Mouse (Mus musculus) left cerebral cortex, adult 11 months (tissue): ENCODE results near the gene Plod3.
"Not testable (repeated sequence)": the region's sequence is repeated elsewhere in the genome, so short reads cannot be mapped to it uniquely, and the experiment has no call there.

Source experiments
- DNase-seq: peaks from one replicate; pipeline ENCODE4 v3.0.0; 2022; ENCODE audit warnings: low spot score

Plod3 gene

DNA sequence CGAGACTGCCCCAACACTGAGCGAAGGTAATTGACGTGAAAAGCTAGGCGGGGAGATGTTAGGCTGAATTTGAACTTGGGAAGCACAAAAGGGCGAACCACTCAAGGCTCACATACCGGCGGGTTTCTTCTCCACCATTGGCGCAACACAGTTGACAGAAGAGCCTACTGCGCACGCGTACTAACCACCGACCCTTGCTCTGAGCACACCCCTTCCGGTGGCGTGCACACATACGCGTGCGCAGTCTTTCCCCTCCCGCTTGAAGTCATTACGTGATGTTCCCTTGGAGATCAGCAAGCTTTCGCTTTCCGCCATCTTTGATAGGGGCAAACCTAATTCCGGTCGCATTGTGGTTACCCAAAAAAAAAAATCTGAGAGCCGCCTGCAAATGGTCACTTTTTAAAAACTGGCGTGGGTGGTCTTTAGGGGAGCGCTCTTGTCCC is at the start of gene Plod3:
Gene Plod3, plus strand, starts transcription at position 325 of the 443 bp plus-strand sequence.
- peak; percentile 97 for DNase-seq

- DNase-seq: no peak
These were observed 49.2 kb upstream of the Plod3 start for GRCm38 (mm10) chr5:136937621-136938020.

DNA sequence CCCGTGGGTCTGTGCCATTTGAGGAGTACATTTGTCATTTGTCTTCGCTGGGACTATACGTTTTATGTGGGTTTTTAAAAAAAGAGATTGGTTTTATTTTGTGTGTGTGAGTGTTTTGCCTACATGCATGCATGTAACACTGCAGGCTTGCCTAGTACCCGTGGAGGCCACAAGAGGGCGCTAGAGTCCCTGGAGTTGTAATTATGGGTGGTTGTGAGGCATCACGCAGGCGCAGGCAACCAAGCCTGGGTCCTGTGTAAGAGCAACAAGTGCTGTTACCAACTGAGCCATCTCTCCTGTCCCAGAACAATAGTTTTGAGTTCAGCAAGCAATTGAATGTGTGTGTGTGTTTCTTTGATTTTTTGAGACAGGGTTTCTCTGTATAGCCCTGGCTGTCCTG is 47.5 kb upstream of the Plod3 start:
- DNase-seq: no peak

DNA sequence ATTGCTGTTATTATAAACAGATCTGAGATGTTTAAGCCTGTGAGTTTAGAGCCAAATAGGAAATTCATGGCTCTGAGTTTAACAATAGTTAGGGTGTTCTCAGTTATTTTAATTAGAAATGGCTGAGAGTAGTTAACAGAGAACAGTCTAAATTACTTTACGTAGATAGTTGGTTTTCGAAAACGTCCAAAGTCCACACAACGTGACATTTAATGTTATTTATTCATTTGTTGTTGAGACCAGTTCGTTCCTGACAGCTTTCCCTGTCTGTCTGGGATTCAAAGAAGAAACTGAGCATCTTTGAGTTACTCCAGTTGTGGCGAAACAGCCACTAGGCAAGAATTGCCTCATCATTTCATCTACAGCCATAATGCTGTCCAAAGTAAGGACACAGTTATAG is 46.8 kb upstream of the Plod3 start:
- DNase-seq: not testable (repeated sequence)

DNA sequence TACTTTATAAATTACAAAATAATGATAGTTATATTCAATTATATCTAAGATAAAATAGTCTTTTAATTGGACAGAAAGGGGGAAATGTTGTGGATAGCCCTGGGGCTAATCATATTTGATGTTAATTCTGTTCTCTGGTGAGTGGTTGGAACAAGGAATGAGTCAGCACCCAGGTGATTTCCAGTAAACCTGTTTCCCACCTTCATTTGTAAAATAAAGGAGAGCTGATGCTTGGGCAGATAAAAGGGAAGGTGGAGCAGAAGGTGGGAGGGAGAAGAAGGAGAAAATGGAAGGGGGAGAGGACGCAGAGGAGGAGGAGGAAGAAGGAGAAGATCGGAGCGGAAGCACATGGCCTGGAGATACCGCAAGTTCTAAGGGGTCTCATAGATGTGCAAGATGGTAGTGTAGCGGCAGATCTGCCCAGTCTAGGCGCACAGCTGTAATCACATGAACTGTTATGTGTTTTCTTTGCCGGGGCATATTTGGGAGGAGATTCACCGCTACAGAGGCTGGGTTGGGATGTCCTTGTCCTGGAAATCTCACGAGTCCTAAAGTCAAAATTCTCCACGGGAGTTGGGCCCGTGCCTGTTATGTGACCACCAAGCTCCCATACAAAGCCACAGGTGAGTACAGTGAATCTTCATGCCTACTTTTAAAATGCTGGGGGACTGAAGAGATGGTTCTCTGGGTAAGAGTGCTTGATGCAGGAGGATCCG is 45.8 kb upstream of the Plod3 start:
- no peak for DNase-seq

GRCm38 (mm10) chr5:136942781-136943180 is 44.0 kb upstream of the Plod3 start:
- DNase-seq: no peak

GRCm38 (mm10) chr5:136943382-136943781 is 43.4 kb upstream of the Plod3 start:
- DNase-seq: no peak

- DNase-seq: no peak
These were observed 41.7 kb upstream of the Plod3 start for GRCm38 (mm10) chr5:136945084-136945483.

GRCm38 (mm10) chr5:136947874-136948273 is 38.9 kb upstream of the Plod3 start:
- DNase-seq: no peak

DNA sequence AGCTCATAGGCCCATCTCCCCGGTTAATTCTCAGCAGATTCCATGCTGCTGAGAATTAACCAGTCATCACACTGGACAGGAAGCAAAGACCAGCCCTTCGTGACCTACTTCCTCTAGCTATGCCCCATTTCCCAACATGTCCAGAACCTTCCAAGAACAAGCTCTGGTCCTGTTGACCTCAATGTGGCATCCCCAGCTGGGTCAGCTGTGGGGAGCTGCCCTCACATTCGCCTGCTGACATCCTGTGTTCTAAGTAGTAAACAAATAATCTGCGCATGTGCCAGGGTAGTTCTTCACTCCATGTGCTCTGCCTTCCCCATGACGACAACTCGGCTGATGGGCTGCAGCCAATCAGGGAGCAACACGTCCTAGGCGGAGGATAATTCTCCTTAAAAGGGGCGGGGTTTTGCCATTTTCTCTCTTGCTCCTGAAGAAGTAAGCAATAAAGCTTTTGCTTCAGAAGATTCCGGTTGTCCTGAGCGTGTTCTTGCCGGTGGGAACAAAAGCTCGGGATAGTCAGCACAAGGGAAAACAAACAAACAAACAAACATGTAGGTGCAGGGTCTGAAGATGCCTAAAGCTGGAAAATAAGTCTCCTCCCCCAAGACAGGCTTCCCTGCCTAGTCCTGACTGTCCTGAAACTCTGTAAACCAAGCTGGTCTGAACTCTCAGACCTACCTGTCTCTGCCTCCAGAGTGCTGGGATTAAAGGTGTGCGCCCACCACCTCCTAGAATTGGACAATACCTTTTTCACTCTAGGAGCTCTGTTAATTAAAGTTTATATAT is 37.1 kb upstream of the Plod3 start:
- DNase-seq: not testable (repeated sequence)

DNA sequence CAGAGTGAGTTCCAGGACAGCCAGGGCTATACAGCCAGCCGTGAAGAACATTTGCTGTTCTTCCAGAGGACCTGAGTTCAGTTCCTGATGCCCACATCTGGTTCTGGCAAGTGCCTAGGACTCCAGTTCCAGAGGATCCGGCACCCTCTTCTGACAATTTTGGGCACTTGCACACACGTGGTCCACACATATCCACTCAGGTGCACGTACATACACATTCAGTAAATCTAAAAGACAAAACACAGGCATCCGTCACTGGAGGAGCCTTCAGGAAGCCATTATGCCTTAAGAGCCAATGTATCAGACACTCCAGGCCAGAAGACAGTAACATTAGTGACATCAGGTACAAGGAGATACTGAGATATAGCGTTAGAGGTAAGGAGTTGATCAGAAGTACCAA is 36.3 kb upstream of the Plod3 start:
- no peak for DNase-seq

DNA sequence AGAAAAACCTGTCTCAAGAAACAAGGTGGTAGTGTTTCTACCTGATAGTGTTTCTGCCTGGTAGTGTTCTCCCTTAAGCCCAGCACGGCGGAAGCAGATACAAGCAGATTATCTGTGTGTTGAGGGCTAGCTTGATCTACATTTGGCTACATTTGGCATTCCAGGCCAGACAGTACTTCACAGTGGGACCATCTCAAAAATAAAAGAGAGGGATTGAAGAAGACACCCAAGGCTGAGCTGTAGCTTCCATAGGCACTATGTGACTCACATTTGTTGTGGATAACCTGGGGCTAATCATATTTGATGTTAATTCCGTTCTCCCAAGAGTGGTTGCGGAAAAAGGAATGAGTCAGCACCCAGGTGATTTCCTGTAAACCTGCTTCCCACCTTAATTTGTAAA is 34.7 kb upstream of the Plod3 start:
- no peak for DNase-seq

GRCm38 (mm10) chr5:136953015-136953414 is 33.8 kb upstream of the Plod3 start, which contains the start of gene Fis1:
Gene Fis1, plus strand, starts transcription at chr5:136953275.
- peak; percentile 90 for DNase-seq

- no peak for DNase-seq
These were observed 33.3 kb upstream of the Plod3 start for GRCm38 (mm10) chr5:136953440-136953951.

DNA sequence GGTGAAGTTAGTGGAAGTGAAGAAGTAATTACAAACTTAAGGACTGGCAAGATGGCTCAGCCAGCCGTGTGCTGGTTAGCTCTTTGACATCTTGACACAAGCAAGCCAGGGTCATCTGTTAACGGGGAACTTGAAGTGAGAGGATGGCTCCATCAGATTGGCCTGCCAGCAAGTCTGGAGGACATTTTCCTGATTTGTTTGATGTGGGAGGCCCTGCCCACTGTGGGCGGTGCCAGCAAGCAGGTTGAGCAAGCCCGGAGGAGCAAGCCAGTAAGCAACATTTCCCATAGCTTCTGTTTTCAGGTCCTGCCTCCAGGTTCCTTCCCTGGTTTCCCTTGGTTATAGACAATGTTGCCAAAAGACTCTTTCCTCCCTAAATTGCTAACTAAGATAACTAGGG is 31.2 kb upstream of the Plod3 start:
- DNase-seq: no peak

GRCm38 (mm10) chr5:136957250-136957649 is 29.6 kb upstream of the Plod3 start:
- DNase-seq: no peak

DNA sequence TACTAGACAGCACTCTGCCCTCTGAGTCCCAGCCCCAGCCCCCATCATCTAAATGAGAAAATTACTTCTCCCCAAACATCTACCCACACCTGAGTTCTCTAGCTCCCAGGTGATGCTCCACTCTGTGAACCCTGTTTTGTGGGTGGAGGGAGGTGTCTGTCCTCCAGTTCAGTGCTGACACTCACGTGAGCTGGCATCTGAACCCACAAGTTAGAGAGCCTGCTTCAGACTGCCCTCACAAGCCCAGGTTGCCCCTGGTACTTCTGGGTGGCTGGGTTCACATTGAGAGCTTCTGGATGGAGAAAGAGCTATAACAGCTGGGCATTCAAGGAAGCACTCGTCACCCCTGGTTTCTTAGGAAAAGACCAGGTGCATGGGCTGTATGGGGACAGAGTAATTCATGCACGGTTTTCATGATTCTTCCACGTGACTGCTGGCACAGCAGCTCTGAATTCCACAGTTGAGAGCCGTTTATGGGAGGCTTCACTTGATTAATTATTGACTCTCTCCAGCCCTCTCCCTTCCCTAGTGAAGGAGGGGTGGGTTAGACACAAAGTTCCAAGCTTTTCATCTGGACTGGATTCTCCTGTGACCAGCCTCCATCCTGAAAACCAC is 27.7 kb upstream of the Plod3 start:
- no peak for DNase-seq

DNA sequence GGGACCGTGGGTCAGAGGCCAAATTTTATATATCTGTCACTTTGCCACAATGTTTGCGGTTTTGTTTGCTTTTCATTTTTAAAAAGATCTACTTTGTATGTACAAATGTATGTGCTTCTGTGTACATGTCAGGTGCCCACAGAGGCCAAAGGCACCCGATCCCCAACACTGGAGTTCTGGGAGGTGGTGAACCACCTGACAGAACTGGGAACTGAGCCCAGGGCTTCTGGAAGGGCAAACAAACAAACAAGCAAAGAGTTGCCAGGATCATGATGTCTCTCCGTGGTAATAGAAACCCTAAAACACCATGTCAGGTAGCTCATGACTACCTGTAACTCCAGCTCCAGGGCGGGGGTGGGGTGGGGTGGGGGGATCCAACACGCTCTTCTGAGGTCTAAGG is 26.8 kb upstream of the Plod3 start:
- DNase-seq: no peak

- DNase-seq: no peak
These were observed 25.4 kb upstream of the Plod3 start for GRCm38 (mm10) chr5:136961334-136961982.

DNA sequence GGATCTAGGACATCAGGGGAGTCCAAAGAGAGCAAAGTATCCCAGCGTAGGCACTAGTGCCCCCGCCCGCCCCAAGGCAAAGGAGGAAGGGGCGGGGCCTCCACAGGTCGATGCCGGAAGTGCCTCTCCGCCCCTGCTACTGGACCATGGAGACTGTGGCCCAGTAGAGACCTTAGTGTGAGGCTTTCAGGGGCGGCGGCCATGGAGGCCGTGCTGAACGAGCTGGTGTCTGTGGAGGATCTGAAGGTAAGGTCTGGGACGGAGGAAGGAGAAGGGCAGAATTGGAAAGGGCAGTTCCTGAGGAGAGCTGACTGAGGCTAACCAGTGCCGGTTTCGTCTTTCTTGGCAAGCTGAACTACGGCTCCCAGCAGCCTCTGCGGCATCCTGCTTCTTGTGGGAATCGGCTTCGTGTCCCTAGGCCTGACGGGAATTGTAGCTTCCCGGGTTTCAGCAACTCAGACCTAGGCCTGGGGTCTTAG is 24.8 kb upstream of the Plod3 start:
- DNase-seq: peak; percentile 84

GRCm38 (mm10) chr5:136962501-136962900 is 24.3 kb upstream of the Plod3 start:
- DNase-seq: peak; percentile 73

DNA sequence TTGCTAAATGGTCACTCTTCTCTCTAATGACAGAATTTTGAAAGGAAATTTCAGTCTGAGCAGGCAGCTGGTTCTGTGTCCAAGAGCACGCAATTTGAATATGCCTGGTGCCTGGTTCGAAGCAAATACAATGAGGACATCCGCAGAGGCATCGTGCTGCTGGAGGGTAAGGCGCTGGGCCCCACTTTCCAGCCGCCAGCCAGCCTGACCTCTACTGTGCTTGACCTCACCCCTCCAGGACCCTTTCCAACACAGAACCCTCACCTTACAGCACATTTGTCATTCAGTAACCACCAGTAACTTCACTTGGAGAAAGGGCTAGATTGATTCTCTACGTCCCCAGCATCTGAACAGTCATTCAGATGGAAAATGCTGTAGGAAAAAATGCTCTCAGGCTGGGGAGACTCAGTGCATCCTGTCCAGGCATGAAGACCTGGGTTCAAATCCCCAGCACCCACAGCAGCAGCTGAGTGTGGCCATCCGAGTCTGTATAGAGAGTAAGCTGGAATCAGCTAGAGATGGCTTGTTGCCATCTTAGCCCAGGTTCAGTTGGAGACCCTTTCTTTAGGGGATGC is 23.8 kb upstream of the Plod3 start:
- DNase-seq: no peak
